Mouse (Mus musculus) adipocyte (in vitro differentiated cells): ENCODE results near the gene BC049715.
"Not testable (repeated sequence)": the region's sequence is repeated elsewhere in the genome, so short reads cannot be mapped to it uniquely, and the experiment has no call there.

ENCODE experiments used
- DNase-seq: peaks from one replicate; pipeline ENCODE4 v3.0.0-alpha.2; 2016; ENCODE audit warnings: low spot score

BC049715 gene

DNA sequence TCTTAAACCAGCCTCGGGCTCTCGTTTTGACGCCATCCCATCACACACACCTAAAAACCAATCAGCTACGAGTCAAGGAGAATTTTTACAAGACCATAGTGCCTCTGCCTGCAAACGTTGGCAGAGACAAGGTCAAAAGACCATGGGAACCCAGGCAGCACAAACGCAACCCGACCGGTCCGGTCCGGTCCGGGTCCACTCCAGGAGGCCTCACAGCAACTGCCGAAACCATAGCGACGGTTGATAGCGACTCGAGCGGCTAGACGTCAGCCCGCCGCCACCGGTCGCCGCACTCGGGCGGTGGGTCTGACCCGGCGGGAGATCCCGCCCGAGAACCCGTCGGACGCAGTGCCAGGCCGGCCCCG is at the start of gene BC049715:
Gene BC049715, plus strand, starts transcription at position 111 of the 365 bp plus-strand sequence.
- peak; percentile 68 for DNase-seq

DNA sequence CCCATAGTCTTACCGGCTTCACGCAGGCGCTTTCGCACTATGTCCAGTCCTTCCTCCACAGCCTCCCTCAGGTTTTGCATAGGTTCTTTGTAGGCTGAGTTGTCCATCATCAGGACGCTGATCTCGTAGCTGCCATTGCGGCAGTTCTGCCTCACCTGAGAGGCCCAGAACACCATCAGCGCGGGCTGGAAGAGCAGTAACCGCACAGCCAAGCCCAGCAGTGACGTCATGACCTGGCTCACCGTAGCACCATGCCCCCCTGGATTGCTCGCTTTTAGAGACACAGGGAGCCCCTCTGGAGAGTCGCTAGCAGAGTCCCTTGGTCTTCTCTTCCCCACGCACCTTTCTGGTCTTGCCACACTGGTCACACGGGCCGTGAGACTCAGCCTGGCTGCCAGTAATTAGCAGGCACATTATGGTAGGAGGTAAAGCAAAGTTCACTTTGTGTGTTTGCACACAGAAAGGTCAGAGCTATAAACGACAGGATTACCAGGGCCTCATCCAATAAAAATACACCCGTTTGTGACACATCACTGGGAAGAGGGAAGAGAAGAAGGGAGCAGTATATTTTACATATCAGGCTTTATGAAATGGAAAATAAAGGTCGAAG is 45.9 kb upstream of the BC049715 start, which contains the start of gene Gucy2c:
Gene Gucy2c, minus strand, starts transcription at position 389 of the 610 bp plus-strand sequence.
- DNase-seq, result no peak

DNA sequence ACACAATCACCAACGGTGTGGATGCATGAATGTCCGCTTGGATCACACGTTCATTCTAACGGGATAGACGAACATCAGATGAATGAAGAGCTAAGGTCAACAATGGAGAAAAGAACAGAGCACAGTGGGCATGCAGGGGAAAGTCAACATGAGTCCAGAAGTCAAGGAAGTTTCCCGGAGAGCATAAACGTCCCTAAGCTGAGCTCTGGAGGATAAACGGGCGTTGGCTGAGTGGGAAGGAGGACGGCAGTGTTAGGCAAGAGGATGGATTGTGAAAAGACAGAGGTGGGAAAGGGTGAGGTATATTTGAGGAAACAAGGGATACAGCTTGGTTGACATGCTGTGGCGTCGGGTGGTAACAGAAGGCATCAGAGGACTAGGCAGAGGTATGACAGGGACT is 45.3 kb upstream of the BC049715 start:
- DNase-seq, result no peak

DNA sequence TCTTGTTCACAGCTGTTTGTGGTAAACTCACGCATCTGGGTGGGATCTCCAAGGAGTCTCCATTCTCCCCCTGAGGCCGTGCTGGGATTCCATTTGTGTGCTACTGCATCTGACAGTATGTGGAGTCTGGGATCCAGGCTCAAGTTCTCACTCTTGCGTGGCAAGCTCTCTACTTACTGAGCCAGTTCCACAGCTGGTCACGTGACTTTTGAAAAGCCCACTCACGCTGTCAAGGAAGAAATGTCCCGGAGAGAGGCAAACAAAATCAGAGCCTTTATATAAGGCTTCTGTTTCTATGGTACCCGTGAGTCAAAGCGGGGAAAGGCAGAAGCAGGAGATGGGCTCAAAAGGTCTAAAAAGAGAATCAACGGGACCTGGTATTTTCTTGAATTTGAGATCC is 44.7 kb upstream of the BC049715 start:
- no peak for DNase-seq

DNA sequence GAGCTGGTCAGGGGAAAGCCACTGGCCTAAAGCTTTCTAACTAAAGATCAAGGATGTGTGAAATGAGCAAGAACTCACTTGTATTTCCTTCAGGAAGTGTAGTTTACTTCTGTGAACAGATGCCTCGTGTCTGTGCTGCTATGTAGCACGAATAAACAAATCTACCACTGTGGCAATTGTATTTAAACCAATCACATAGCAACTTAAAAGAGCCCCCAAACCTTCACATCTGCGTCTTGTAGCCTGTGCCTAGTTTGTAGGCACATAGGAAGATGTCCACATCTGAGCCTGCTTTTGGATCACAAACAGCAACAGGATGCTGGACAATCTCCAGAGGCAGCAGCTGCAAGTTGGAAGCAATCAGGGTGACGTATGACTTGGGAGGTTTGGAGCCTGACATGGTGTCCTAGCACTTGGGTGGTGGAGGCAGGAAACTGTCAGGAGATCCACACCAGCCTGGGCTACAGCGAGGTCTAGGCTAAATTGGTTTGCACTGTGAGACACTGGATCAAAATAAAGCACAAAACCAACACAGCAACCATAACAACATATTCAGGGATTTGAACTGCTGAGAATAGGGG is 37.9 kb upstream of the BC049715 start:
- DNase-seq, result peak; percentile 60

DNA sequence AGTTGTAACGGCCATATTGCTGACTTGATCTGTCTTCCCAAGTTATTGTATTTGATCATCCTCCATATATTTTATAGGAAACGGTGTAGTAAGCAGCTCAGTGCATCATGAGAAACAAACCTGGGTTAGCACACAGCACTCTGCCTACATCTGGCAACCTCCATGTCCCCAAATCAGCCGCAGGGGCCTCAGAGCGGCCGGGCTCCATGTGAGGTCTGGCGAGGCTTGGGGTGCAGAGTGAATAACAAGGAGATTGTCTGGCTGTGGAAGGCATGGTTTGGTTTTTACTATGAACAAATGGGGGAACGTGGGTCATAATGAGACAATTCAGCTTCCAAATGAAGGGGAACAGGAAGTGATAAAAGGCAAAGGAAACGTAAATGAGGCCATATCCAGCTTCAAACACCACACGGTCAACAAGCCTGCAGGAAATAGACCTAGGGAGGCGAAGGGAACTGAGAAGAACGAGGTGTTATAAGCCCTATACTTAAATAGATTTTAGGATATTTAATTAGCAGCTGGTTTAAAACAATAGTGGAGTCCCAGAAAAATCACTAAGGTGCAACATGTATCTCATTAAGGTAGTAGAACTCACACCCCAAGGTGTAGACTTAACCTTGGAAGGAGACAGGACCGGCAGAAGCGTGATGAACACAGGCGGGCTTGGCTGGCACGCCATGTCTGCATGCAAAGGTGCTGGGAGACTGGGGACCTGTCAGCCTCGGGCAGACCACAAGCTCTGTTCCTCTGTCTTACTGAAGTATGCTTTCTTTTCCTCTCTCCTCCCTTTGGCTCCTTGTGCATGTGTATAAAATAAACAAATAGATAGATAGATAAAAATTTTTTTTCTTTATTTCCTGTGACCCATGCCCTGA is 34.3 kb upstream of the BC049715 start:
- DNase-seq, result no peak

DNA sequence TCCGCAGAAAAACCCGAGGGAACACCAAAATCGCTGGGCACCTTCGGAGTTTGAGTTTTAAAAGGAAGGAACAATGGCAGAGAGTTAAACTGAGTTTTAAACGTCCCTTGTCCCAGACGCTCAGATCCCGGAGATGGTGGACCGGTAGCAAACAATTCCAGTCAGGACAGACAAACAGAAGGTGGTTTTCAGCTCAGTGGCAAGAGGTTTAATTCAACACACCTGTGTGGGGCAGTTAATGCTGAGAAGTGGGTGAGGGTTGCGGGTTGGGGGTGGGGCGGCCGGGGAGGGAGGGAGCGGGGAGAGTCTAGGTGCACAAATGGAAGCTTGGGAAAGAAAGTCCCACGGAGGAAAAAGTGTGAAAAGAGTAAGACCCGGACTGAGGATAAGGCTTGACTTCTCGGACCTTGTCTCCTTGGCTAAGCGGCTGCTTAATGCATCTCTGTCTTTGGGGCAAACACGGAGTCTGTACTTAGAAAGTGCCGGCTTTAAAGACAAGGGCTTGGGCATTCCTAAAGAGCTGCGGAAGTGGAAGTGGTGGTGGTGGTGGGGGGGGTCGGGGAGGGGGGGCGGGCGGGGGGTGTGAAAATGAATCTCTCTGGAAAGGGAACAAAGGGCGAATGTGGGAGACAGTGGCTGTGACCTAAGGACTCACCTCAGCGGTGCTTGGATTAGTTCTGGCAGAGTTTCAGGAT is 33.4 kb upstream of the BC049715 start:
- no peak for DNase-seq

DNA sequence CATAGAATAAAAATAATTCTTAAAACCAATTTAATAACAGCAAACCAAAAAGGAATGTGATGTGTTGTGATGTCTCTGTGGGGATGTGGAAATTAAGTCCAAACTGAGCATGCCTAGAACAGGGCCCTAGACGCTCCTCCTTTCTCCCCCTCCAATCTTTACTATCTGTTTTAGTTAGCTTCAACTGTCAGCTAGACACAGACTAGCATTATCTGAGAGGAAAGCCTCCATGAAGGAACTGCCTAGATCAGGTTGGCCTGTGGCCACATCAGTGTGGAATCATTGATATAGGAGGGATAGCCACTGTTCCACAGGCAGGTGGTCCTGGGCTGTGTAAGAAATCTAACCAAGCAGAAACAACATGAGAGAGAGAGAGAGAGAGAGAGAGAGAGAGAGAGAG is 32.3 kb upstream of the BC049715 start:
- no peak for DNase-seq

DNA sequence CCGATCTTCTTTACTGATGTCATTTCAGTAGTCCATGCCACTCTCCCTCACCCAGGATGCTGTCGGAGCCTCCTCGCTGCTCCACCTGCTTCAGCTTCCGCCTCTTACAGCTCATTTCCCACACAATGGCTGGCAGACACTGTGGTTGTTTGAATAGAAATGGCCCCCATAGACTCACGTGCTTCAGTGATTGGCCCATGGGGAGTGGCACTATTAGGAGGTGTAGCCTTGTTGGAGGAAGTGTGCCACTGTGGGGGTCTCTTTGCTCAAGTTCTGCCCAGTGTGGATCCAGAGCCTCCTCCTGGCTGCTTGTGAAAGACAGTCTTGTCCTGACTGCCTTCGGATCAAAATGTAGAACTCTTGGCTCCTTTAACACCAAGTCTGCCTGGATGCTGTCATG is 31.6 kb upstream of the BC049715 start:
- no peak for DNase-seq

DNA sequence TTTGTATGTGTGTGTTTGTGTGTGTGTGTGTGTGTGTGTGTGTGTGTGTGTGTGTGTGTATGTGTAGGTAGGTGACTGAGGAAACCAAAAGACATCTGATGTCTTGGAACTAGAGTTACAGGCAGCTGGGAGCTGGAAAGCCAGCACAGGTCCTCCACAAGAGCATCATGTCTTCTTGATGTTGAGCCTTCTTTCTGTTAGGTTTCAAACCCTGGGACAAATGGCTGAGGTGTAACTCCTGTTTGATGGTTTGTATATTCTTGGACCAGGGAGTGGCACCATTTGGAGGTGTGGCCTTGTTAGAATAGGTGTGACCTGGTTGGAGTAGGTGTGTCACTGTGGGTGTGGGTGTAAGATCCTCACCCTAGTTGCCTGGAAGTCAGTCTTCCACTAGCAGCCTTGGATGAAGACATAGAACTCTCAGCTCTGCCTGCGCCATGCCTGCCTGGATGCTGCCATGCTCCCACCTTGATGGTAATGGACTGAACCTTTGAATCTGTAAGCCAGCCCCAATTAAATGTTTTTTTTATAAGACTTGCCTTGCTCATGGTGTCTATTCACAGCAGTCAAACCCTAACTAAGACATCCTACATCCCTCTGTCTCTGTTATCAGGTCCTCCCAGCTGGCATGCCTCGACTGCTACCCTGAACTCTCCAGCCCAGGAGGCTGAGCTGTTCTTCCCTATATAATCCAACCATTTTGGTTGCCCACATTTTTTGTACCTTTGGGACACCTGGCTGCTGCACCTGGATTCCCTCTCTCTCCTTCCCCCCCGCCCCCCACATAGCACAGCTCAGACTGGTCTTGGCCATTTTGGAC is 29.3 kb upstream of the BC049715 start:
- not testable (repeated sequence) for DNase-seq

DNA sequence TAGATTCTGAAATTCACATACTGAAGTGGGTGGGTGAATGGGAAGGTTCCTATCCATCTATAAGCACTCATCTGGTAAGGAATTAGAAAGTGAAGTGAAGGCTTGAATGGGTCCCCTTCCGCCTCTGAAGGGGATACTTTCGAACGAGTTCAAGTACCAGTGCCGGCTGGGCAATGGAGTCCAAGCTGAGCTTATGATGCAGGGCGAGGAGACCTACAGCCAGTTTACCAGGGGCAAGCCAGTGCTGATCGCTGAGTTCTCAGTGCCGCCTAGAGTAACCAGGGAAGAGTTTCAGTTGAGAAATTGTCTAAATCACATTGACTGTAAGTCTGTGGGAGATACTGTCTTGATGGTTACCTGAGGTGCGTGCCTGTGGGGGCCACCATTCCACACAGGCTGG is 26.7 kb upstream of the BC049715 start:
- DNase-seq, result no peak

DNA sequence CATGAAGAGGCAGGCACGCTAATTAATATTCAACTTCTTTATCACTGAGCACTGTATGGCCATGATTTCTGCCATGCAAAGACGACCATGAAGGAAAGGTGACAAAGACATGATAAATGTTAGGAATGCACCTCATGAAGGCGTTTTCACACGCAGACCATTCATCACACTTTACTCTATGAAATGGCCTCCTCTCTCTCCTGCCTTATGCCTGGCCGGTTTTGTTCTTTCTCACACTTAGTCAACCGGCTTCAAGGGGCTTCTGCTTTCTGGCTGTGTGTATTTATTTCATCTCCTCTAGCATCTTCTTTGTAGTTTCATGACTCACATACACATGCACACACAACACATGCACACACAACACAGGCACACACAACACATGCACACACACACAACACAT is 26.2 kb upstream of the BC049715 start:
- no peak for DNase-seq

DNA sequence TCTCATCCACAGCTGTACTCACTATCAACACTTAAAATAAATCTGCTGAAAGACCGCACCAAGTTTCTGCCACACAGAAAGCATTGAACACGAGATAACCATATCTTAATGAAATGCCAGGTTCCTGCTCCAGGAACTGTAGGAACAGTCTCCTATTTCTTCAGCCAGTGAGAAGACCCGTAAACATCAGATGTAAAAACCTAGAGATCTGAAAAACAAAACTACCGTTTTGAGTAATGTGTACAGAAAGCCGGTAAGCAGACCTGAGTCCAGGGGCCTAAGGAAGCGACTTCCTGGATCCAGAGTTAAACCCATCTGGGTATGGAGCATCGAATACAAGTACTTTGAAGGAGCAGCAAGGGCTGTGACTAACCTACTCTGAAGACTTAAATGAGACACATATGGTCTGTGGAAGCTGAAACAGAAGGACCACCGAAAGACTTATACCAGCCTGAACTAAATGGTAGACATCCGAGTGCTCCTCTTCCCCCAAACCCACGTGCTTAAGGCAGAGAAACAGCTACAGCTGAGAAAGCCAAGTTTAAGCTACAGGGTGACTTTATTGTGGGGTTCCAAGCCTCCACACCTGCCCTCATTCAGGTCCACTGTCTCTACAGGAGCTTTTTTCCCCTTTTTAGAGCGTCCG is 24.2 kb upstream of the BC049715 start:
- DNase-seq, result no peak

DNA sequence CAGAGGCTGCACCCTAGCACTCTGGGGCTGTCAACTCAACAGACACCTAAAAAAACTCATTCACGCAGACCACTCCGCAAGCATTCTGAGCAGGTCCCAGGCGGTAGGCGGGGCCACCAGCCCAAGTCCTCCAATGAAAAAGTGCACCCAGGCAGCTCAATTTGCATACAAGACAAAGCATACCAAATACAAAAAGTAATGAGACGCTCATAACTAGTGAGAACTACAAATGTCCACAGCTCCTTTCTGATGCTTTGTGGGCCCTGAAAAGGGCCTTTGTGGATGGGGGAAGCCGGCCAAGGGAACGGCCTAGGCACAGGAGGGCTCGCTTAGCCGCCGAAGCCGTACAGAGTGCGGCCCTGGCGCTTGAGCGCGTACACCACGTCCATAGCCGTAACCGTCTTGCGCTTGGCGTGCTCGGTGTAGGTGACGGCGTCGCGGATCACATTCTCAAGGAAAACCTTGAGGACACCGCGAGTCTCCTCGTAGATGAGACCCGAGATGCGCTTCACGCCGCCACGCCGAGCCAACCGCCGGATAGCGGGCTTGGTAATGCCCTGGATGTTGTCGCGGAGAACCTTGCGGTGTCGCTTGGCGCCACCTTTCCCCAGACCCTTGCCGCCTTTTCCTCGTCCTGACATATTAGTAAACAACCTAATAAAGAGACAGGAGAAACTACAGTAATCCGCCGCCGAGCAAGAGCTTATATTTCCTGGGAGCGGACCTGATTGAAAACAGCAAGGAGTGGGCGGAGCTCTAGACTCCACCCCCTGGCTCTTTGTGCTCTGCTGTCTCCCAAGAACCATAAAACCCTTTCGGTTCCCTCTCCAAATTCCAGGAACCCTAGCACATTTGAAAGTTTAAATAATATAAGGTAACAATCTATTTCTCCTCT is 23.4 kb upstream of the BC049715 start, which contains the start of gene Hist4h4:
Gene Hist4h4, minus strand, starts transcription at position 677 of the 895 bp plus-strand sequence.
- DNase-seq, result peak; percentile 100

DNA sequence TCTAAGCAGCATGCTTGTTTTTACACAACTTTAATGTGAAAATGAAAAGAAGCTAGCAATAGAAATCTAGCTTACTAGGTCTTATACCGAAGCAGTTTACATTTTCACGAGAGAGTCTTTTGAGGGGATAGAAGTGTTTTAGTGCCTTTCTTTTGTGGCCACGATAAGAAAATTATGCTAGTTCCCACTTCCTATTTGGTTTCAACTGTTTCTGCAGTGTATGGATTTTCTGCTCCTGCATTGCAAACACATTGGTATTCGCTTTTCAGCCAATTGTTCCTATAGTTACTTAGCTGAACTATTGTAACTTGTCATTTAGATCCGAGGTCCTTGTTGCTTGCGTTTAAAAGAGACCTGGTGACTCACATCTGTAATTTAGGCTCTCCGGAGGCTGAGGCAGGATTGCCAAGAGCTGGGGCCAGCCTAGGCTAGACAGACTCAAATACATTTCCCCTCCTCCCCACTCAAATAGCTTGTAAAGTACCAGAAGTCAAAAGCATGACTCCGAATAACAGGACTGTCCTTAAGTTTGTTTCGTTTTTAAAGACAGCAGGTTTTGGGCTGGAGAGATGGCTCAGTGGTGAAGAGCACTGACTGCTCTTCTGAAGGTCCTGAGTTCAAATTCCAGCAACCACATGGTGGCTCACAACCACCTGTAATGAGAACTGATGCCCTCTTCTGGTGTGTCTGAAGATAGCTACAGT is 22.6 kb upstream of the BC049715 start:
- DNase-seq, result peak; percentile 78

DNA sequence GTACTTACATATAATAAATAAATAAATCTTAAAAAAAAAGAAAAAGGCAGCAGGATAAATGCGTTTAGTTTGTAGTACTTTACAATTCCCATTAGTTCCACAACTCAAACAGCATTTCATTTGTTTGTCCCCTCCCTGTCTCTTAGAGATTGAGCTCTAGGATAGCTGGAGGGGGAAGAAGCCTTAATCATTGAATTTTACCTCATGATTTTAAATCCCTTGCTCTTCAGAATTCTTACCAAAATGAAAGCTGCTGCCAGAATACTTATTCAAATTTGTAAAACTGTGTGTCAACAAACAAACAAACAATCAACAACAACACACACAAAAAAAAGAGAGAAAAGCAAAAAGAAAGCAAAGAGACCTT is 22.0 kb upstream of the BC049715 start:
- no peak for DNase-seq

DNA sequence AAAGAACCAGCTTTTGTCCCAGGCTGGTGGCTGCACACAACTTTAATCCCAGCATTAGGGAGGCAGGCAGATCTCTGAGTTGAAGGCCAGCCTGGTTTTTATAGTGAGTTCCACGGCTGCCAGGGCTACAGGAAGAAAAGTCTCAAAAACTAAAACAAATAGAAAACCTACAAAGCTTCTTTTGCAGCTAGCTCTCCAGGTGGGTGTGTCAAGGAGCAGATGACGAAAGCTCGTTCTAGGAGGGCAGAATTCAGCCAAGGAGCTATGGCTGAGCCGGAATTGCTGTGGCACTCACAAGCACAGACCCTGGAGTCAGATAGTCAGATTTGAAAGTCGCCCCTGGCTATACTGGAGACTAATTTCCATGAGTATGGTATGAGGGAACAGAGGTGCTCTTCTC is 20.6 kb upstream of the BC049715 start:
- DNase-seq, result no peak

DNA sequence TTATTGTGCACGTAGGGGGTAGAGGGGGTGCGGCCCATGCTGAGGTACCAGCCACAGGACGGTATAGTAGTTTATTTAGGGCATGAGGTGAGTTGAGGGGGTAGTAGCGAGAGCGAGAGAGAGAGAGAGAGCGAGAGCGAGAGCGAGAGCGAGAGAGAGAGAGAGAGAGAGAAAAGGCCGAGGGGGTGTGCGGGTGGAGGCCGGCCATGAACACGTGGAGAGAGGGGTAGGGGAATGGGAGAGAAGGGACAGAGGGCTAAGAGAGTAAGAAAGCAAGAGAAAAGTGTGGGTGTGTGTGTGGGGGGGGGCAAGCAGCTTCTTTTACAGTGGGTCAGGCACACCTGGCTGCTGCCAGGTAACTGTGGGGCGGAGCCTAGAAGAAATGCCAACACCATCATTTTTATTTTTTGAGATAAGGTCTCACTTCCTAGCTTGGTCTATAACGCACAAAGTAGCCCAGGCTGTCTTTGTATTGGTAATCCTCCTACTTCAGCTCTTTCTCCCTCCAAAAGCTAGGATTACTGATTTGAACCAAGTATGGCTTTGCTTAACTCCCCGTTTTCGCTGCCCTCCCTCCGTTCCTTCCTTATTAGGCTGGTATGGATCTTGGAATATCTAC is 19.9 kb upstream of the BC049715 start:
- no peak for DNase-seq

DNA sequence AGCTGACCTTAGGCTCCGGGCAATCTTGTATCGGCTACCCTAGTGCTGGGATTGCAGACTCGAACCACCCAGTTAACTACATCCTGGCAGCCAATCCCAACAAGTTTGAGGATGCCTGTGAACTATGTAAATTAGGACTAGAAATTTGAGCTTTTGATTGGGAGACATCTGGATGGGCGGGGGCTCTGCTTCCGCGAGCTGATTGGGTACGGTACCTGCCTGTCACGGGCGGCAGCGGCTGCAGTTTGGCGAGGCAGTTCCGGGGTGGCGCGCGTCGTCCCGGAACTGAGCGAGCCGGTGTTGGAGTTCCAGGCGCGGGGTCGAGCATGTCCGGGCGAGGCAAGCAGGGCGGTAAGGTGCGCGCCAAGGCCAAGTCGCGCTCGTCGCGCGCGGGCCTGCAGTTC is 19.4 kb upstream of the BC049715 start, which contains the start of gene H2afj:
Gene H2afj, plus strand, starts transcription at position 231 of the 404 bp plus-strand sequence.
- DNase-seq, result peak; percentile 98
